Mouse (Mus musculus): Measurements from ENCODE around the gene Fstl4. TPM values are rescaled to one million over a fixed set of nuclear protein-coding genes. Genes with fewer than 3 reads are reported as not detected.

Gene Fstl4
- total and polyA plus RNA-seq, 3 experiments, result 1.5 to 4.0 (median 3.0) TPM

GRCm38 (mm10) chr11:53101732-53102131, 337.3 kb downstream of the Fstl4 start:
- Histone ChIP-seq H3K4me3 (no peak overlapping the region), H3K79me2 (replicated peaks; ENCODE audit: control insufficient read depth, insufficient read depth, low read length) (no peaks in the 10 kb centered on the region), H3K27ac (no peak overlapping the region), H3K36me3 (ENCODE audit: control insufficient read depth, insufficient read depth, low read length) (no peaks in the 10 kb centered on the region), H3K4me1 (ENCODE audit: control insufficient read depth, insufficient read depth, low read length) (no peaks in the 10 kb centered on the region; the same call in 1 of the 2 replicates), H3K27me3 (ENCODE audit: control insufficient read depth, insufficient read depth, low read length) (no peaks in the 10 kb centered on the region), H3K9ac (ENCODE audit: low read depth, low read length) (no peak overlapping the region)
- no peak for DNase-seq
- 64% methylated on average over 5 of the region's 5 CpGs for WGBS
- TF ChIP-seq CTCF (IDR thresholded peaks at IDR 0.05), result no peak
- TF ChIP-seq EP300 (IDR thresholded peaks at IDR 0.05; ENCODE audit: insufficient read depth, low read depth, low read length), result no peak
- no peak for TF ChIP-seq POLR2A (IDR thresholded peaks at IDR 0.05; ENCODE audit: insufficient read depth, low read depth, low read length)
- intact Hi-C loops (cut with DNase I), result no loop called here

GRCm38 (mm10) chr11:53103601-53104325, 339.3 kb downstream of the Fstl4 start:
- H3K27ac ChIP-seq, result peak overlapping the region; percentile 30; the same call in 1 of the 2 replicates
- no peaks in the 10 kb centered on the region for H3K27me3 ChIP-seq (ENCODE audit: control insufficient read depth, insufficient read depth, low read length)
- no peak overlapping the region for H3K4me3 ChIP-seq
- WGBS, result 36% methylated on average over 10 of the region's 10 CpGs
- H3K9ac ChIP-seq (ENCODE audit: low read depth, low read length), result 0 out of 2 replicates have a peak overlapping the region, but pooled peaks have one; percentile 8
- TF ChIP-seq CTCF (IDR thresholded peaks at IDR 0.05) (no peak), EP300 (IDR thresholded peaks at IDR 0.05; ENCODE audit: insufficient read depth, low read depth, low read length) (peak; percentile 78)
- H3K4me1 ChIP-seq (ENCODE audit: control insufficient read depth, insufficient read depth, low read length), result no peaks in the 10 kb centered on the region; the same call in 1 of the 2 replicates
- H3K79me2 ChIP-seq (replicated peaks; ENCODE audit: control insufficient read depth, insufficient read depth, low read length), result no peaks in the 10 kb centered on the region
- intact Hi-C loops (cut with DNase I), result no loop called here
- H3K36me3 ChIP-seq (ENCODE audit: control insufficient read depth, insufficient read depth, low read length), result no peaks in the 10 kb centered on the region
- peak; percentile 46 to 75 for DNase-seq

GRCm38 (mm10) chr11:53107706-53108105, 343.3 kb downstream of the Fstl4 start:
- intact Hi-C loops (cut with DNase I), result no loop called here
- H3K27ac ChIP-seq, result no peak overlapping the region
- WGBS, result 79% methylated on average over 5 of the region's 5 CpGs
- TF ChIP-seq POLR2A (IDR thresholded peaks at IDR 0.05; ENCODE audit: insufficient read depth, low read depth, low read length), result no peak
- no peak for TF ChIP-seq CTCF (IDR thresholded peaks at IDR 0.05)
- no peak for TF ChIP-seq EP300 (IDR thresholded peaks at IDR 0.05; ENCODE audit: insufficient read depth, low read depth, low read length)
- H3K9ac ChIP-seq (ENCODE audit: low read depth, low read length), result no peak overlapping the region
- H3K79me2 ChIP-seq (replicated peaks; ENCODE audit: control insufficient read depth, insufficient read depth, low read length), result no peaks in the 10 kb centered on the region
- no peaks in the 10 kb centered on the region for H3K36me3 ChIP-seq (ENCODE audit: control insufficient read depth, insufficient read depth, low read length)
- no peak for DNase-seq
- H3K4me1 ChIP-seq (ENCODE audit: control insufficient read depth, insufficient read depth, low read length), result no peaks in the 10 kb centered on the region
- no peaks in the 10 kb centered on the region for H3K27me3 ChIP-seq (ENCODE audit: control insufficient read depth, insufficient read depth, low read length)
- H3K4me3 ChIP-seq, result no peak overlapping the region

GRCm38 (mm10) chr11:53108798-53109197, 344.4 kb downstream of the Fstl4 start:
- DNase-seq, result no peak
- TF ChIP-seq POLR2A (IDR thresholded peaks at IDR 0.05; ENCODE audit: insufficient read depth, low read depth, low read length) (no peak), CTCF (IDR thresholded peaks at IDR 0.05) (no peak), EP300 (IDR thresholded peaks at IDR 0.05; ENCODE audit: insufficient read depth, low read depth, low read length) (no peak)
- WGBS, result 94% methylated on average over 6 of the region's 6 CpGs
- no peak overlapping the region for H3K9ac ChIP-seq (ENCODE audit: low read depth, low read length)
- no peaks in the 10 kb centered on the region for H3K79me2 ChIP-seq (replicated peaks; ENCODE audit: control insufficient read depth, insufficient read depth, low read length)
- no peaks in the 10 kb centered on the region for H3K4me1 ChIP-seq (ENCODE audit: control insufficient read depth, insufficient read depth, low read length)
- no peak overlapping the region for H3K4me3 ChIP-seq
- intact Hi-C loops (cut with DNase I), result no loop called here
- no peaks in the 10 kb centered on the region for H3K27me3 ChIP-seq (ENCODE audit: control insufficient read depth, insufficient read depth, low read length)
- no peaks in the 10 kb centered on the region for H3K36me3 ChIP-seq (ENCODE audit: control insufficient read depth, insufficient read depth, low read length)
- no peak overlapping the region for H3K27ac ChIP-seq

GRCm38 (mm10) chr11:53109701-53110467, 345.4 kb downstream of the Fstl4 start:
- DNase-seq, result no peak

GRCm38 (mm10) chr11:53115711-53116110, 351.3 kb downstream of the Fstl4 start:
- Histone ChIP-seq H3K27me3 (ENCODE audit: control insufficient read depth, insufficient read depth, low read length) (no peaks in the 10 kb centered on the region), H3K36me3 (ENCODE audit: control insufficient read depth, insufficient read depth, low read length) (no peaks in the 10 kb centered on the region), H3K9ac (ENCODE audit: low read depth, low read length) (no peak overlapping the region), H3K79me2 (replicated peaks; ENCODE audit: control insufficient read depth, insufficient read depth, low read length) (no peaks in the 10 kb centered on the region), H3K4me3 (no peak overlapping the region), H3K27ac (no peak overlapping the region), H3K4me1 (ENCODE audit: control insufficient read depth, insufficient read depth, low read length) (no peaks in the 10 kb centered on the region)
- WGBS, result 85% methylated on average over 4 of the region's 4 CpGs
- TF ChIP-seq CTCF (IDR thresholded peaks at IDR 0.05), result no peak
- TF ChIP-seq EP300 (IDR thresholded peaks at IDR 0.05; ENCODE audit: insufficient read depth, low read depth, low read length), result no peak
- TF ChIP-seq POLR2A (IDR thresholded peaks at IDR 0.05; ENCODE audit: insufficient read depth, low read depth, low read length), result no peak
- DNase-seq, result no peak
- intact Hi-C loops (cut with DNase I), result no loop called here

More at GRCm38 (mm10) chr11:53109701-53110467, 345.4 kb downstream of the Fstl4 start:
- H3K36me3 ChIP-seq (ENCODE audit: control insufficient read depth, insufficient read depth, low read length), result no peaks in the 10 kb centered on the region
- no peak overlapping the region for H3K27ac ChIP-seq
- no peak overlapping the region for H3K9ac ChIP-seq (ENCODE audit: low read depth, low read length)
- H3K4me3 ChIP-seq, result no peak overlapping the region
- no peak for TF ChIP-seq POLR2A (IDR thresholded peaks at IDR 0.05; ENCODE audit: insufficient read depth, low read depth, low read length)
- TF ChIP-seq EP300 (IDR thresholded peaks at IDR 0.05; ENCODE audit: insufficient read depth, low read depth, low read length), result no peak
- no peak for TF ChIP-seq CTCF (IDR thresholded peaks at IDR 0.05)
- intact Hi-C loops (cut with DNase I), result no loop called here
- H3K79me2 ChIP-seq (replicated peaks; ENCODE audit: control insufficient read depth, insufficient read depth, low read length), result no peaks in the 10 kb centered on the region
- H3K4me1 ChIP-seq (ENCODE audit: control insufficient read depth, insufficient read depth, low read length), result no peaks in the 10 kb centered on the region
- WGBS, result 69% methylated on average over 6 of the region's 6 CpGs
- no peaks in the 10 kb centered on the region for H3K27me3 ChIP-seq (ENCODE audit: control insufficient read depth, insufficient read depth, low read length)
